21 mouse cellular contexts compared by ENCODE assay signal in genomic region chr13:38607130-38607529, GRCm38 (mm10).
"Had no signal": no experiment of that assay in that cellular context is flagged by ENCODE, and none has a peak within 500 bp of the region (broad histone marks: within the 10 kb centered on the region; RNA-seq: fewer than 3 reads in every experiment).

No protein-coding gene starts in this region.

- H3K9ac ChIP-seq: lung, embryonic 15.5 days; midbrain, embryonic 12.5 days; neural tube, embryonic 13.5 days; neural tube, embryonic 15.5 days had no signal

- DNase-seq: lung, adult 2 months; lung, postnatal 14 days; lung, postnatal 4 days; midbrain, embryonic 14.5 days; retina, postnatal 1 day; right cerebral cortex, adult 18-20 months; right cerebral cortex, postnatal 25 days; right cerebral cortex, postnatal 4 days; spleen, adult 18-20 months; thymus, adult 18-20 months; thymus, postnatal 14 days; thymus, postnatal 36 days had no signal

- ATAC-seq: lung, postnatal 0 days; midbrain, embryonic 16.5 days had no signal

- H3K27ac ChIP-seq: lung, embryonic 15.5 days; midbrain, embryonic 10.5 days; midbrain, embryonic 12.5 days; neural tube, embryonic 13.5 days; neural tube, embryonic 15.5 days had no signal

- H3K4me2 ChIP-seq: lung, embryonic 15.5 days; midbrain, embryonic 12.5 days; neural tube, embryonic 13.5 days; neural tube, embryonic 15.5 days had no signal

- H3K27me3 ChIP-seq: lung, embryonic 15.5 days; megakaryocyte, embryonic 14.5 days; midbrain, embryonic 12.5 days; neural tube, embryonic 13.5 days; neural tube, embryonic 15.5 days had no signal

- H3K9me3 ChIP-seq: lung, embryonic 15.5 days; megakaryocyte, embryonic 14.5 days; midbrain, embryonic 10.5 days; midbrain, embryonic 12.5 days; neural tube, embryonic 13.5 days; neural tube, embryonic 15.5 days had no signal

- H3K4me1 ChIP-seq: megakaryocyte, embryonic 14.5 days; midbrain, embryonic 10.5 days; midbrain, embryonic 12.5 days; neural tube, embryonic 13.5 days; neural tube, embryonic 15.5 days had no signal

- H3K4me3 ChIP-seq: lung, embryonic 15.5 days; megakaryocyte, embryonic 14.5 days; midbrain, embryonic 10.5 days; midbrain, embryonic 12.5 days; myocyte; neural tube, embryonic 13.5 days; neural tube, embryonic 15.5 days had no signal
